Mouse (Mus musculus): ENCODE results near the gene Smok2a. TPM values are rescaled to one million over a fixed set of nuclear protein-coding genes. Genes with fewer than 3 reads are reported as not detected.
"Not testable (repeated sequence)": the region's sequence is repeated elsewhere in the genome, so short reads cannot be mapped to it uniquely, and the experiment has no call there.

Smok2a gene
- total and polyA plus RNA-seq, 3 experiments = not detected

DNA sequence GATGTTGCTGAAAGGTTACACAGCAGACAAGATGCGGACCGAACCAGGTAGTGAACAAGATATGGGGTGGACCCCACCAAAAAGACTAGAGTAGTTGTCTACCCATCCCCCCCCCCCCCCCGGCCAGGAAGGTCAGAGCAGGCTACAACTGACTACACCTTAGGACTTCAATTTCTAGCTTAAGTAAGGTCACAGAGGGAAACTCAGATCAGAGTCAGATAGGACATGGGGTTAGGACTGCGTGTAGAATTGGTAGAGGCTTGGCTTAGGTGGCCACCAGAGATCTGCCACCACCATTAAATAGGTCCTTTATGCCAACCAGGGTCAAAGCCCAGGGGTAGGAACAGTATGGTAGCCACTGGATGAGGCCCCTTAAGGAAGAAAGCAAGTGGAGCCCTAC, 18.5 kb downstream of the Smok2a start:
- not testable (repeated sequence) for H3K27me3 ChIP-seq (ENCODE audit: control insufficient read depth in 1 of 2, insufficient read depth in 2 of 2, low read length in 2 of 2); H3K9ac ChIP-seq (ENCODE audit: control insufficient read depth, low read depth, low read length, poor library complexity, severe bottlenecking); H3K4me1 ChIP-seq (ENCODE audit: control insufficient read depth in 1 of 2, insufficient read depth in 2 of 2, low read length in 2 of 2); H3K36me3 ChIP-seq (ENCODE audit: control insufficient read depth in 1 of 2, insufficient read depth in 2 of 2, low read length in 2 of 2); DNase-seq (ENCODE audit: low read depth, low spot score); H3K27ac ChIP-seq (ENCODE audit: control insufficient read depth, low read depth, low read length); H3K4me3 ChIP-seq (ENCODE audit: control insufficient read depth in 1 of 2, insufficient read depth in 1 of 2, low read depth in 2 of 2, low read length in 2 of 2); H3K9me3 ChIP-seq (replicated peaks; ENCODE audit: insufficient read depth, low read length); H3K79me2 ChIP-seq (ENCODE audit: control insufficient read depth, insufficient read depth, low read length, poor library complexity)

DNA sequence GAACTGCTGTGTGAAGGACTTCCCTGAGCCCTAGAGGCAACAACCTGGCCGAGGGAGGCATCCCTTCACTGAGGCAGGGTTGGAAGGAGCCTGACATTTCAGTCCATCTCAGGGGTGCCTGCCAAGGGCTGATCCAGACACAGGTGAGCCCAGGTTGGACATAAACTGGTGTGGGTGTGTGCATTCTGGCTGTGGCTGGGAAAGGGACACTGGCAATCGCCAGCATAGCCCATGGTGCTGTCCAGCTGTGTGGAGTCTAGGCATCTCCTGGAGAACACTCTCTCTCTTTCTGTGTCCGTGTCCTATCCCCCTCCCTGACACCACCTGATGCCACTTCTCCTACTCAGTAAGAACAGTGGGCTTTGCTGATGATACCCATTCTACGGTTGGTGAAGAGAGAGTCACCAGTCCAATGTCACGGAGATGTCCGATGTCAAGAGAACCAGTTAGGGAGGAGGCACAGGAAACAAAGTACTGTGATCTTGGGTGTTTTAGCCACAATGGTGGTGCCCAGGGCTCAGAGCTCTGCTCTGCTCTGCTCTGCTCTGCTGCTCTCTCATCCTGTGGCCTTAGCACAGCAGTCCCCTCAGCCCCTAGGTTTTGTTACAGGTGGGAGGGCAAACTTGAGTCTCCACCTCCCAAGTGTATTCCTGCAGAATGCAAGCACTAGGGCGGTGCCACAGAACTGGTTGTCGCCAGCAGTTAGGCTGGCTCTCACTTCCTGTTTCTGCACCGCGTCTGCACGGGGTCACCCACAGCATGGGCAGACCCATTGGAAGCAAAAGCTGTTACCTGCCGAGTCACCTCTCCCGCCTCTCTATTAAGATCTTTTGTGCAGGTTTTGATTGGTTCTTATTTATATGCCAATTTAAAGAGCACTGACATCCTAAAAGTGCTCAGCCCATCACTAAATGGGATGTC, 20.1 kb downstream of the Smok2a start:
- not testable (repeated sequence) for H3K9me3 ChIP-seq (replicated peaks; ENCODE audit: insufficient read depth, low read length); H3K27ac ChIP-seq (ENCODE audit: control insufficient read depth, low read depth, low read length); DNase-seq (ENCODE audit: low read depth, low spot score); H3K9ac ChIP-seq (ENCODE audit: control insufficient read depth, low read depth, low read length, poor library complexity, severe bottlenecking); H3K4me1 ChIP-seq (ENCODE audit: control insufficient read depth in 1 of 2, insufficient read depth in 2 of 2, low read length in 2 of 2); H3K36me3 ChIP-seq (ENCODE audit: control insufficient read depth in 1 of 2, insufficient read depth in 2 of 2, low read length in 2 of 2); H3K27me3 ChIP-seq (ENCODE audit: control insufficient read depth in 1 of 2, insufficient read depth in 2 of 2, low read length in 2 of 2); H3K4me3 ChIP-seq (ENCODE audit: control insufficient read depth in 1 of 2, insufficient read depth in 1 of 2, low read depth in 2 of 2, low read length in 2 of 2); H3K79me2 ChIP-seq (ENCODE audit: control insufficient read depth, insufficient read depth, low read length, poor library complexity)

DNA sequence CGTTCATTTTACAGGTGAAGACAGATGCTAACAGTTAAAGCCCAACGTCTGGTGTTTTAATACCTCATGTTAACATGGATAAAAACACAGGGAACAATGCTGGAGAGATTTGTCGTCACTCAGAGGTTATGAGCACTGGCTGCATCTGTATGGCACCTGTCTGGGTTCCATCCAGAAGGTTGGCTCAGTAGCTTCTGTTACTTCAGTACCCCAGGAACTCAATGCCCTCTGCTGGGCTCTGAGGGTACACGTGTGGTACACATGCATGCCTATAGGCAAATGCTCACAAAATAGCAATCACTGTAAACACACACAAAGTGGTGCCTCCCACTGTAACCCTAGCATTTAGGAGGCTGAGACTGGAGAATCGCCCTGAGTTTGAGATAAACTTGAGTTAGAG, 33.8 kb downstream of the Smok2a start:
- not testable (repeated sequence) for H3K9ac ChIP-seq (ENCODE audit: control insufficient read depth, low read depth, low read length, poor library complexity, severe bottlenecking); H3K79me2 ChIP-seq (ENCODE audit: control insufficient read depth, insufficient read depth, low read length, poor library complexity); H3K4me1 ChIP-seq (ENCODE audit: control insufficient read depth in 1 of 2, insufficient read depth in 2 of 2, low read length in 2 of 2); H3K36me3 ChIP-seq (ENCODE audit: control insufficient read depth in 1 of 2, insufficient read depth in 2 of 2, low read length in 2 of 2); H3K9me3 ChIP-seq (replicated peaks; ENCODE audit: insufficient read depth, low read length); DNase-seq (ENCODE audit: low read depth, low spot score); H3K27ac ChIP-seq (ENCODE audit: control insufficient read depth, low read depth, low read length); H3K27me3 ChIP-seq (ENCODE audit: control insufficient read depth in 1 of 2, insufficient read depth in 2 of 2, low read length in 2 of 2); H3K4me3 ChIP-seq (ENCODE audit: control insufficient read depth in 1 of 2, insufficient read depth in 1 of 2, low read depth in 2 of 2, low read length in 2 of 2)

Other genes with a start within 250 kb of the Smok2a start
- gene Wtap, start 227.0 kb upstream of the Smok2a start, total RNA-seq (2012; rRNA removed) = 61.1 and 63.5 TPM in 2 replicates
- gene Wtap, start 227.0 kb upstream of the Smok2a start, polyA plus RNA-seq (2012; ENCODE audit: insufficient read depth in 1 of 2, insufficient read length in 2 of 2, low read depth in 1 of 2, low replicate concordance in 2 of 2, missing spikeins in 1 of 2) = 10 to 100 TPM in 1 of 2 experiments, not detected in 1; 74.0 TPM
- 284 and 295 TPM in 2 replicates for gene Sod2, start 214.3 kb upstream of the Smok2a start, total RNA-seq (2012; rRNA removed)
- gene Sod2, start 214.3 kb upstream of the Smok2a start, polyA plus RNA-seq (2012; ENCODE audit: insufficient read depth in 1 of 2, insufficient read length in 2 of 2, low read depth in 1 of 2, low replicate concordance in 2 of 2, missing spikeins in 1 of 2) = 100 to 1,000 TPM; 293 to 320 TPM
- 0.12 TPM in 1 of 2 replicates, not detected in the other for gene Gpr31b, start 168.9 kb upstream of the Smok2a start, total RNA-seq (2012; rRNA removed)
- gene Gpr31b, start 168.9 kb upstream of the Smok2a start, polyA plus RNA-seq (2012; ENCODE audit: insufficient read depth in 1 of 2, insufficient read length in 2 of 2, low read depth in 1 of 2, low replicate concordance in 2 of 2, missing spikeins in 1 of 2) = under 1 TPM in 1 of 2 experiments, not detected in 1; 0.08 TPM
- not detected in 2 replicates for gene Tcp10b, start 160.1 kb upstream of the Smok2a start, total RNA-seq (2012; rRNA removed)
- gene Tcp10b, start 160.1 kb upstream of the Smok2a start, polyA plus RNA-seq (2012; ENCODE audit: insufficient read depth in 1 of 2, insufficient read length in 2 of 2, low read depth in 1 of 2, low replicate concordance in 2 of 2, missing spikeins in 1 of 2) = under 1 TPM in 1 of 2 experiments, not detected in 1; 0.06 TPM
- not detected in 2 replicates for gene Unc93a, start 89.4 kb upstream of the Smok2a start, total RNA-seq (2012; rRNA removed)
- not detected for gene Unc93a, start 89.4 kb upstream of the Smok2a start, polyA plus RNA-seq (2012; ENCODE audit: insufficient read depth in 1 of 2, insufficient read length in 2 of 2, low read depth in 1 of 2, low replicate concordance in 2 of 2, missing spikeins in 1 of 2)
- not detected in 2 replicates for gene Smok2b, start 9.1 kb downstream of the Smok2a start, total RNA-seq (2012; rRNA removed)
- gene Smok2b, start 9.1 kb downstream of the Smok2a start, polyA plus RNA-seq (2012; ENCODE audit: insufficient read depth in 1 of 2, insufficient read length in 2 of 2, low read depth in 1 of 2, low replicate concordance in 2 of 2, missing spikeins in 1 of 2) = not detected
- gene Tcp10c, start 133.4 kb downstream of the Smok2a start, total RNA-seq (2012; rRNA removed) = not detected in 2 replicates
- gene Tcp10c, start 133.4 kb downstream of the Smok2a start, polyA plus RNA-seq (2012; ENCODE audit: insufficient read depth in 1 of 2, insufficient read length in 2 of 2, low read depth in 1 of 2, low replicate concordance in 2 of 2, missing spikeins in 1 of 2) = not detected

Measured in MEL (cell line).